Mouse (Mus musculus) adrenal gland, adult (tissue): ENCODE measurements around the gene Ren1.
A peak's percentile ranks its signal among the peaks of the same experiment; 100 is the strongest.

Experiments used
- DNase-seq, 2 experiments: peaks; one replicate each; pipeline ENCODE4 v3.0.0; 2022 to 2023; ENCODE audit warnings: low spot score in 1 of 2; ENCODE audit not compliant: inconsistent age in 2 of 2

Gene Ren1

DNA sequence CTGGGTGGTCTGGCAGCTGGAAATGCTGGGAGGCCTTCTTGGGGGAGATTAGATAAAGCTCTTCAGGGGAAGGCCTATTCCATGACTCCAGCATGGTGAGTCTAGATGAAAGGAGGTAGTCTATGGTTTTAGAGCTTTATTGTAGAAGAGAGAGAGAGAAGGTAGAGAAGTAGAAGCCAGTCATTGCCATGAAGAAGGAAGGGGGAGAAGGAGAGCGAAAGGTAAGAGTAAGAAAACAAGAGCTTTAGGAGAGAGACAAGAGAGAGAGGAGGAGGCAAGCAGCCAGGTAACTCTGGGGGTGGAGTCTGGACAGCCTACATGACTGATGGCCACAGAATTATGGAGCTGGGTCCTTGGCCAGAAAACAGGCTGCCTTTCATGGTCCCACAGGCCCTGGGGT lies at the start of gene Ren1:
TSS of gene Ren1 (plus strand) at position 301 of the 400 bp plus-strand sequence.
- DNase-seq = no peak

DNA sequence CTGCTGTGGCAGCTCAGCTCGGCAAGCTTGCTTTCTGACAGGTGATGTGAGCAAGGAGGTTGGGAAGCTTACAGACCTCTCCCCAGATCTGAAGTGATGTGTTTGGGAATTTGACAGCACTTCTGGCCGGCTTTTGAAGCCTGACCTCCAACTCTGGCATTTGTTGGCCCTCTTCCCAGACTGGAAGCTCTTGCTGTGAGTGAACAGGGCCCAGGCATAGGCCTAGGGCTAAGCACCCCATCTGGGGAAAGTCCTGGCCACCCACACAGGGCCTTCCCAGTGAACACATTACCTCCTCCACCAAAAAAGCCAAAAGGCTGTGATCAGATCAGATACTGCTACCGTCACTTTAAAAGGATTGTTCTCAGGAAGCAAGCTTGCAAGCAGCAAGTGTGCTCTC lies 47.8 kb upstream of the Ren1 start:
- peak; percentile 85 to 94 for DNase-seq

DNA sequence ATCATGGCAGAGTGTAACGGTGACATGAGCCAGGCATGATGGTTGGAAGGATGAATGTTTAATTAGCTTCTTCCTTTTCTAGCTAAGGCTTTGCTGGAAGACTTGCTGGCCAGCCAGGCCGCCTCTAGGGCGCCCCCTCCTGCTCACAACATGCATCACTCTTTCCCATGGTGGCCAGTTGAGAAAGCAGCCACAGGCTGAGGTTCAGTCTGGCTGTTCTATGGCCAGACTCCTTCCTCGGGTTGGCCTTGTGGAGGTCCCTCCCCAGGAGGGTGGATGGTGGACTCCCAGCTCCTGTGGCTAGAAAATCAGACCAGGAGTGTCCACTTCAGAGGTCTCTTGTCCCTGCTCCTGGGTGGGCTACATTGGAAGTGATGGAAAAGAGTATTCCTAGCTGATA lies 43.5 kb upstream of the Ren1 start:
- peak; percentile 85 to 92 for DNase-seq

DNA sequence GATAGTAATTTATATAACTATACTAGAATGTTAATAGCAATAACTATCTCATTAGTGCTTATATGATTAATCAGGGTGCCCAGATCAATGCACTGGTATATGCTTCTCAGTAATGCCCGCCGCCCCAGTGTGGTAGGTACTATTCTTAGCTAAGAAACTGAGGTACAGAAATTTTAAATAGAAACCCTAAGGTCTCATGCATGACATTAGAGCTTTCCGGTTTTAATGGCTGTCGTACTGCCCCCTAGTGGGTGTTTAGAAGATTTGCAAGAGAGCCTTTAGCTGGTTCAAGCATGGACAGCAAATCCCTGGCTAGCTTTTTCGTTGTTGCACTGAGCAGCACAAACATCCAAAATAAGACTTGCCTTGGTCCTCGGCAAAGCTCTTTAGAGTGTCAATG lies 43.0 kb upstream of the Ren1 start:
- DNase-seq = peak; percentile 46 to 81

DNA sequence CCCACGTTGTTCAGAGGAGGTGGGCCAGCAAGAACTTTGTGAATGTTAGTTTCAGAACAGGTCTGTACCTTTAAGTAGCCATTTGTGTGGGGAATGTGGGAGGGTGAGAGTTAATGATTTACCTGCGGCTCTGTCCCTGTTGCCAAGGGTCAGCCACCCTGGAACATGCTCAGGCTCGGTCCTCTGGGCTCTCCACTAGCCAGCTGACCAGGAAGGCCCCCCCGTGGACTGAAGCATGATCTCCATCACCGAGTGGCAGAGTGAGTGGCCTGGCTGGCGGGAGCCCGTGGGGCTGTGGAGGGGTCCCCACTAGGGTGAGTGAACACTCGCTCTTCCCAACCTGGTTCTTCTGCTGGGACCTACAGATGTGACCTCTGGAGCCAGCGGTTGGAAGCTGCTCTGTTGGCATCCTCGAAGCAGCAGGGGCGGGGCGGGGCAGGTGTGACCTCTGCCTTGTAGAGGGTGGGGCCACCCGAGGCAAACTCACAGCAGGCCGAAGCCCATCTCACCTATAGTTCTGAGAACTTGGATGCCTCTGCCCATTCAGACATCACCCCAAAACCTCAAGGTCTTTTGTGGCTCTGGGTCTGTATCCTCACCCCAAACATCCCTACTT lies 40.5 kb upstream of the Ren1 start, which contains the start of gene Golt1a:
TSS of gene Golt1a (plus strand) at position 149 of the 616 bp plus-strand sequence.
- no peak for DNase-seq

DNA sequence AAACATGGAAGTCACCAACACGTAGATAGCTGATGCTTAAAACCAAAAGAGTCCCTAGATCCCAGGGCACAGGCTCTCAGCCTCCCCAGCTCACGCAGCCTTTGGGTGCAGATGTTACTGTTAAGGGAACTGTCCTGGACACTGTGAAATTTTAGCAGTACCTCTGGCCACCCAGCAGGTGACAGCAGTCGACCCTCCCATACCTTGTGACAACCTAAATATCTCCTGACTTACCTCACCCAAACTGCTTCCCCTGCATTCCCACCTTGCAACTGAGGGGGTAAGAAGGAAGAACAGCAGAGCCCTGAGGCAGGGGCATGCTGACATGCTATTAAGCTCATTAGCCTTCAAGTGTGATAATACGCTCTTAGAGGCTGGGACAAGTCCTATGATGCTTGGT lies 39.1 kb upstream of the Ren1 start:
- no peak for DNase-seq

GRCm38 (mm10) chr1:133311946-133312345 lies 38.4 kb upstream of the Ren1 start:
- DNase-seq = no peak

- DNase-seq = peak; percentile 62 to 84
These were observed 35.9 kb upstream of the Ren1 start for GRCm38 (mm10) chr1:133314364-133314763.

- peak; percentile 57 to 73 for DNase-seq
These were observed 34.5 kb upstream of the Ren1 start for GRCm38 (mm10) chr1:133315775-133316174.

- DNase-seq = no peak
These were observed 33.7 kb upstream of the Ren1 start for GRCm38 (mm10) chr1:133316577-133316976.

GRCm38 (mm10) chr1:133317149-133317548 lies 33.2 kb upstream of the Ren1 start:
- DNase-seq = no peak

DNA sequence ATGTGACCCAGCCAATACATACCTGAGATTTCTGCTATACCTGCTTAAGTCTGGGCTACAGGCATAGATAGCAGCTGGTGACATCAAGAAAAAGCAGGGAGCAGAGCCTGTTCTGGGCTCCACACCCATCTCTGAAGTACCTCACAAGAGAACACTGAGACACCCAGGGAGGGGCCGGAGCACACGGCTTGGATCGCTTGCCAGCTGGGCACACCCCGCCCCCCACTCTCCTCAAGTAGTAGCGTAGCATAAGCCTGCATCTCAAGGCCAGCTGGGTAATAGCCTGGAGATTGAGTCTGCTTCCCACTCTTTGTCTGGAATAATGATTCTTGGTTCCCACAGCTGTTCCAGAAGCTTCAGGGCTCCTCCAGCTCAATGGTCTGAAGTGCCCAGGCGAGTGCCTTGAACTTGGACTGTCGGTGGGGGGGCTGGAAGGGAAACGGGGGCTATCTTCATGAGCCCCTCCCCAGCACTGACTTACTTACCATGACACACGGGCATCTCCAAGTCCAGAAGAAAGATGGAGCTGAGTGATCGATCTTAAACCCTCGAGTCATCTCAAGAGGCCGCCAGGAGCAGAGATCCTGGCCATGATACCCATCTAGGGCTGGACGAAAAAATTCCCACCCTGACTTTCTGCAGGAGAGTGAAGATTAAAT lies 28.9 kb upstream of the Ren1 start, which contains the start of gene Kiss1:
TSS of gene Kiss1 (plus strand) at position 609 of the 659 bp plus-strand sequence.
- DNase-seq = no peak

DNA sequence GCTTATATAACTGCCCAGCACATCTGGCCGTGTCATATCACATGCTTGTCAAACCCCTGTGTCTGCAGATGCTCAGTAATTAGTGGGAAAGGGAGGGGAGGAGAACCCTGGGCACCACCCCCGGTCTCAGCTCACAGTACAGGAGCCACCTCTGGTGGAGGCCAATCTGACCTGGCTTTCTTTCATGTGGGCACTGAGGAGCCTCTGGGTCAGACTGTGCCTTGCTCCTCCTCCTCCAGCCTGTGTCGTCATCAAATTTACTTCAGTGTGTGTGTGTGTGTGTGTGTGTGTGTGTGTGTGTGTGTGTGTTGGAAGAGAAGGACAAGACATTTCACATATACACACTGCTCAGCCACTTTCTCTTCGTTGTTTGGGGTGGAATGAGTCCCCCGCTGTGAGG lies 27.0 kb upstream of the Ren1 start:
- DNase-seq = no peak

DNA sequence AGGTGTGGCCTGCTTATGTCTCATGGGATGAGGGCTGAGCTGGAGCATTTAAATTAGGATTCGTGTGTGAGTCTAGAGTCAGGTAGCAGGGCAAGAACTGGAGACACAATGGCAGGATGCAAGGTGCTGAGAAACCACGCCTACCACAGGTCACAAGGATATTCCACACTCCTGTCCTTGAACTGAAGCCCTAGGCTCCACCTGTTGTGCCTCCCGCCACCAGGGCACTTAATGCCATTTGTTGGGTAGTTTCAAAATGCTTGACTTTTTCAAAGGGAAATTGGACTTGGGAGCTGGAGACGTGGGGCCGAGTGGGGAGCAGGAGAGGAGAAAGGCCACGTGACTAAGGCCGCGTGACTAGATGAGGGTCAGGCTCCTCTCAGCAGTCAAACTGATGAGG lies 24.4 kb upstream of the Ren1 start:
- DNase-seq = no peak

DNA sequence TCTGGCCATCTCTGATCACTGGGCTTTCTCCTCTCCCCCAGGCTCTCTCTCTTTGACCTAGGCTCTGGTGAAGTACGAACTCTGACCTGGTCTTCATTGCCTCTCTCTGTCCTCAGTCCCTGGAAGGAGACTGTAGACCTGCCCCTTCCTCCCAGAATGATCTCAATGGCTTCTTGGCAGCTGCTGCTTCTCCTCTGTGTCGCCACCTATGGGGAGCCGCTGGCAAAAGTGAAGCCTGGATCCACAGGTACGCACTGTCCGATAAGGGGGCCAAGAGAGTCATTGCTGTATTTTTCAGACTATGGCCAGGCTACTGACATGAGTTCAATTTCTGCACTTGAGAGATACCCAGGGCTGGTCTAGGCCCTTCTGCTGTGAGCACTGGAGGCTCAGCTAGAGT lies 23.2 kb upstream of the Ren1 start:
- DNase-seq = no peak

- no peak for DNase-seq
These were observed 22.0 kb upstream of the Ren1 start for GRCm38 (mm10) chr1:133328299-133328795.

GRCm38 (mm10) chr1:133328896-133329637 lies 21.2 kb upstream of the Ren1 start:
- no peak for DNase-seq

DNA sequence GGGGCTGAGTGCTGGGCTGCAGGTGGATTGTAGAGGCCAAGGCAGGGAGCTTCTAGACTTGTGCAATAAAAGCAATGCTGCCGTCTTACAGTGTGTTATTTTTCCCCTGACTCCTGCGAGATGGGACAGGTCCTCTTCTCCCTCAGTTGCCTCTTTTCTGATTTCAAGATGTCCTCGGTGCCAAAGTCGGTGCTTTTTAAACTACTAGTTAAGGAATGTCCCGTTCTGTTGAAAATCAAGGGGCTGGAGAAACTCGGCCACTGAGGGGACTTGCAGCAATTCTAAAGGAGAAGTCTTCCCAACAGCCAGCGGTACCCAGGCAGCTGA lies 20.7 kb upstream of the Ren1 start:
- DNase-seq = no peak

DNA sequence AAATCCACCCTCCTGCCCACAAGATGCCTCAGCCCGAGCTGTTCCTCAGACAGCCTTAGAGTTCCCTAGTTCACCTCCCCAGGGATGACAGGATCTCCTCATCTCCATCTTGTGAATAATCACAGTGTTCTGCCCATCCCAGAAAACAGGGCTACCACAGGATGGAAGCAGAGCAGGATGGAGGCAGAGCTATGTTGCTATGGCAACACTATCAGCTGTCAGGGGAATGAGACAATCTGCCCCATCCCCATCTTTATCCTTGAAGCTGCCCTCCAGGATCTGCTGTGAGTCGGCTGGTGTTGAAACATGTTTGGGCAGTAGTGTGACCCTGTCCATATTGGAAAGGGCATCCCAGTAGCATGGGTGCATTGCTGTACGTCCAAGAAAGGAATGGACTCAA lies 19.2 kb upstream of the Ren1 start:
- DNase-seq = peak in 1 of 2 experiments; percentile 68

DNA sequence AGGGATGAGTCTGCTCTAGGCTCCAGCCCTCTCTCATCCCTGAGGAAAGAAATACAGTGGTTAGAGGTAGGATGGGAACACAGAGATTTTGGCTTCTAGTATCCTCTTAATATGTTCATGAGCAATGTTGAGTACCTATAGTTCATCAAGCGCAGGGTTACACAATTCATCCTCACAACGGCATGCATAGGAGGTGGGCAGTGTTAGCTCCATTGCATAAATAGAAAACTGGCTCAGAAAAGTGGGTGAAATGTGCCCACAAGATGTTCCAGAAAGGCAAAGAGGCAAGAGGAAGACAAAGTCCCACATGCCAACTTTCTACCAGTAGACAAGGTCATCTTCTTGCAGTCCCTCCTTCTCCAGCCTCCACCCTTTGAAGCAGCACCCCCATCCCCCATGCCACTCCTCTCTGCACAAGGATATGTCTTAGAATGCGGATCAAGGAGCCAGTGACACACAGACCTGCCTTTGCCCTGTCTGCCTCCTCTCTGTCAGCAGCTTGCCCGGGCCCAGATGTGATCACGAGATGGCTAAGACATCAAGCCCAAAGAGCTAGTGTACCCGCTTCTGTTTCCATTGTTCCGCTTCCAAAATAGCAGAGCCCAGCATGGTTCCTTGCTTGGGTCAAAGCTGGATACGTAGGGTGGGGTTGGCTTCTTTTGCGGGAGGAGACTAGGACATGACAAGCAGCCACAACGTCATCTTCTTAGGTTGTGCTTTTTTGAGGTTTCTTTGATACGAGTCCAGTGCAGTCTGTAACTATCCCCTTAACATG lies 17.5 kb upstream of the Ren1 start:
- DNase-seq = no peak

- no peak for DNase-seq
These were observed 16.4 kb upstream of the Ren1 start for GRCm38 (mm10) chr1:133333937-133334336.
